Mouse (Mus musculus) bone marrow macrophage, adult 2 months (primary cell): ENCODE measurements around the gene Gm20388.

Experiments
- CTCF ChIP-seq: IDR thresholded peaks from 2 replicates; pipeline ENCODE4 v1.5.1; 2012; ENCODE audit warnings: low read depth, mild to moderate bottlenecking, low read length, moderate library complexity
- POLR2A ChIP-seq: IDR thresholded peaks from 2 replicates; pipeline ENCODE4 v1.6.1; 2012; ENCODE audit warnings: mild to moderate bottlenecking, low read depth, low read length, borderline replicate concordance

DNA sequence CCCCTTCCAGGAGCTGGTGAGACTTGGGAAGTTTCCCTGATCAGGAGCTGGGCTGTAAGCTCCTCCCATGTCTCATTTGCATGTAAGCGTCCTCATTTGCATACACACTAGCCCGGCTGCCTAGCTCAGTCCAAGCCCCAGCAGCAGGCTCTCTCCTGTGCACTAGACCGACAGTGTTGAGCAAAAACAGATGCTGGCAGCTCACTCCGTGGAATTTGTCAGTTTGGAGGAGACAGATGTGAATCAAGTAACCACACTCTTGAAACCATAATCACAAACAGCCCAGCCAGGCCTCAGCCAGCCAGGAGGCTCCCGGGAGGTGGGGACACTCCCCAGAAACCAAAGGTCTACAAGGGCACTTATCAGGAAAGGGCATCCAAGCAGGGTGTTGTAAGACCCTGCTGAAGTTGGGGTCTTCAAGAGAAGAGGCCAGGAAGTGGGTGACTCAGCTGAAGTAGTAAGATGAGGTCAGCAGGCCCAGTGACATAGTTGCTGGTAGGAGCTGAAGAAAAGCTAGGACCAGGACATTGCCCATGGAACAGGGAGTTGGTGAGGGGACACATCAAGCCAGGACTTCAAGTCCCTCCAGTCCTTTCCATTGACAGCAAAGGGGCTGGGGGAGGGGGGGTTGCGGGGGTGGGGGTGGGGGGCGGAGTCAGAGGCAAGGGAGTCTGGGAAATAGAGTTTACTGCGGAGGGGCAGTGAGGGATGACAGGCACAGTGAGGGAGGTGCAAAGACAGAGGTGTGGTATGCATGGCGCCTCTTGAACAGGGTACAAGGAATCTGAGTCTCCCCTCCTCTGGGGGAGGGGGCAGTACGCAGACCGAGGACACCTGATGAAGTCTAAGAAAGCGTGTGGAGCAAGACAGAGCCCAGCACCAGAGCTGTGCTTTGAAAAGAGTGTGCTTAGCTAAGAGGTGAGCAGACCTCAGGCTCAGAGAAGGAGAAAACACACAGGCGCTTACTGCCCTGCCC lies 306.5 kb downstream of the Gm20388 start:
- TF ChIP-seq CTCF (no peak), POLR2A (no peak)
